Mouse (Mus musculus) heart, postnatal 25 days (tissue): ENCODE measurements around the gene Rhbdd3. TPM values are rescaled to one million over a fixed set of nuclear protein-coding genes. Genes with fewer than 3 reads are reported as not detected.

Experiments
- DNase-seq: peaks from one replicate; pipeline ENCODE4 v3.0.0; 2022; ENCODE audit warnings: low spot score
- intact Hi-C: fragments of 180-260 bp; cut with DNase I; formaldehyde crosslinking; loops from one replicate; pipeline ENCODE4 v1.15.1; 2025
- total RNA-seq, 2 experiments: library from RNA; stranded (reverse); gene quantifications; 2 replicates each; pipeline ENCODE4 v1.2.3; 2021

Gene Rhbdd3
- total RNA-seq, 2 experiments from 2014 or later, result 21.4 to 21.6 TPM

- DNase-seq, result no peak
- intact Hi-C loops, result no loop called here
Observed at GRCm38 (mm10) chr11:5109441-5109840, 10.7 kb downstream of the Rhbdd3 start.

DNA sequence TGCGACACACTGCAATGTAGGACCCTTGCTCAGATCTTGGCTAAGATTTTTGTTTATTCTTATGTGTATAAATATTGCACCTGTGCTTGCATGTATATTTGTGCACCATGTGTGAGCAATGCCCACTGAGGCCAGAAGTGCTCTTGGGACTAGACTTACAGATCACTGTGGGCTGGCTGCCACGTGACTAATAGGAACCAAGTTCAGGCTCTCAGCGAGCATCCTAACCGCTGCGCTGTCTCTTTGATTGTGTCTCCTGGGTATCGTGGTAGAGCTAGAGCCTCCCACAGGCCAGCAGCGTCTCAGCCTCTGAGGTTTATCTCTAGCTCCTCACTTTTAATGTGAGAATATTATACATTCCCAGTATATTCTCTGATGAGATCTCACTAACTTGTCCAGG lies 14.9 kb downstream of the Rhbdd3 start:
- DNase-seq, result no peak
- intact Hi-C loops, result no loop called here

DNA sequence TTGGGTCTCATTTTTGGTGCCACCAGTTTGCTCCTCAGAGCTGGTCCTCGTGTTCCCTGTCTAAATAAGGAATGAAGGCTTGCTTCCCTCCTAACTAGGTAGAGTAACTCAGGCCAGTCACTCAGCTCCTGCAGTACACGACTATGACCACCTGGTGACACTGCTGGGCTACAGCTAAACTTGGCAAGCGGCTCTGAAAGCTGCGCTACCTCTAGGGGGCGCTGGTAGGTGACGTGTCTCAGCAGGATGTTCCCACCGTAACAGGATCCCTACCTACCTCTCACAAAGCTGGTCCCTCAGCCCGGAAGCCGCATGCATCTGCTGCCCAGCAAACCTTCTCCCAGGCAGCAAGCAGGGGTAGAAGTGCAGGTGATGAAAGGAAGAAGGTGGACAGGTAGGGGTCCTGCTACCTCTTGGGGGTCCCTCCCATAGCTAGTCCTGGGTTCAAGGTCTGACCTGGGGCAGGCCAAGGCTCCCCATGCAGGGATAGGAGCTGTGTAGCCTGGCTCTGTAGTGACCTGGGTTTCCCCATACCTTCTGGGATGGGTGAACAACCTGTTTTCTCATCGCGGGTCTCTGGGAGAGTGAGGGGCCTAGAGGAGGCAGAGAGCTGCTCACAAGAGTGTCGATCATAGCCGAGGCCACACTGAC lies 16.3 kb downstream of the Rhbdd3 start:
- intact Hi-C loops, result loop anchor here (5.0 kb wide), 1 partner anchor 357 kb away; no protein-coding TSS in a partner anchor

GRCm38 (mm10) chr11:5125713-5126112 lies 27.0 kb downstream of the Rhbdd3 start:
- intact Hi-C loops, result no loop called here
- DNase-seq, result no peak

More for the DNA sequence above, 16.3 kb downstream of the Rhbdd3 start:
- DNase-seq, result peak; percentile 60

DNA sequence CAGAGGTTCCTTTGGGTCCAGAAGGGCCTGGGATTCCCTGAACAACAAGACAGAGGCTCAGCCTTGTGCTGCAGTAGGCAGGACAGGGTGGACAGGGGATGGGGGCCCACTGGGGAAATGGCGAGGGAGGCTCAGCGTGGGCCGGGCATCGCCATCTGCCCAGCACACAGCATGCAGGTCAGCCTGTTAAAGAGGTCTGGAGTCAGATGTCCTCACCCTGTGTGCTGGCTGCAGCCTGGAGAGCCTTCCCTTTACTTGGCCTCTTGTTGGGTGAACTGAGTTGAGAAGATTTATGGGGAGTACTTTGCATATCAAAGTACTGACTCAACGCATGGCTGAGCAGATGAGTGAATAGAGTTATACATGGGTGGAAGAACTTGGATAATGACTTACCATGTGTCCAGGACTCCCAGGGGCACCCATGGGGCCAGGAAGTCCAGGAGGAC lies 30.3 kb downstream of the Rhbdd3 start:
- no peak for DNase-seq
- intact Hi-C loops, result no loop called here

DNA sequence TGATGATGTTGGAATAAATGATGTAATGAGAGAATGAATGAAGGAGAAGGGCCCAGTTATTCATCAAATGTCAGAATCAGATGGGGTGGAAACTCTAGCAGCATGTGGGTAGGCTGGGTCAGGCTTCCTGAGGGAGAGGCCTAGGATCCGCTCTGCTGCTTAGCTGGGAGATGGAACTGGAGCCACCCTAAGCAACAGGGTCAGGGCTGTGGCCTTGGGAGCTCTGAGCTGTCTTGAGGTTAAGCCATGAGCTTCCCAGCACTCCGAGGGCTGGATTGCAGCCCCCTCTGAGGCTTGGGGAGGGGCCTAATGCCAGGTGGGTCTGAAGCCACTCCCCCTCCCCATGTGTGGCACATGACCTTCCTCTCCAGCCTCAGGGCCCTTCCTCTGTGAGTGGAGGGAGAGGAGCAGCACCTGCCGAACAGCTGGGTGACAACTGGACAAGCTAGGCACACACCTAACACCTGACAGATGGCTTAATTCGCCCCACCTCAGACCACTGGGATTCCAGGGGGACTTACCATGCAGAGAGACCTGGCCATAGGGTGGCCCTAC lies 31.5 kb downstream of the Rhbdd3 start:
- intact Hi-C loops, result no loop called here

DNA sequence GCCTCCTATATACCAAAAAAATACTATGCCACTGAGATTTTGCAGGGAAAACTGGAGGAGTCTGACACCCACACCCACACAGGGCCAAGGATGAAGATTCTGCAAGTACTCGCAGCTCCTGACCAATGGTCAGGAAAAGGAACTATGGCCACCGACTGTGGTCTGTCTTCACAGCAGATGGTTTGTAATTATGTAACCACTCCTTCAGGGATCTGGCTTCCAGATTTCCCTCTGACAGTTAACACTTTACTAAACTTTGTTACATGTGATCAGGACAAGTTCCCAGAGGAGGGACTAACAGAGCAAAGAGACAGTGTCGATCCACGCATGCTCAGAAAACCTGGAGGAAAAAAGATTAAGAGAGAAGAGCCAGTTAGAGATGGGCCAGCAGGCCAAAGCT lies 34.0 kb downstream of the Rhbdd3 start:
- intact Hi-C loops, result no loop called here
- no peak for DNase-seq

More for the DNA sequence above, 31.5 kb downstream of the Rhbdd3 start:
- no peak for DNase-seq

DNA sequence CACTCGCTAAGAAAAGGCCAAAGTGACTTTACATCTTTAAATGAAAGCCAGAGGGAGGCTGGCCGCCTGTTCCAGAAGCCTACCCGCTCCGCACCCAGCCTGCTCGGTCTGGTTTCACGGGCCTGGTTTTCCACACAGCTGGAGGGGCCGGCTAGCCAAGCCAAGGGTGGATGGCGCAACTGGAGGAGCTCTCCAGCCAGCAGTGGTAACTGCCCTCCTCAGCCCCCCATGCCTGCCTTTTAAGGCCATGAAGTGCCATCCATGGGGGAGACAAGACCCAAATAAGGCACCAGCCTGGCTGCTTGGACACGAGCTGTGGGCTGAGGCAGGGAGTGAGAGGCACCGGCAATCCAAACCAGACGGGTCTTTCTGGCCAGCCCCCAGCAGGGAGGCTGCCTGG lies 37.2 kb downstream of the Rhbdd3 start:
- intact Hi-C loops, result no loop called here
- DNase-seq, result peak; percentile 28

DNA sequence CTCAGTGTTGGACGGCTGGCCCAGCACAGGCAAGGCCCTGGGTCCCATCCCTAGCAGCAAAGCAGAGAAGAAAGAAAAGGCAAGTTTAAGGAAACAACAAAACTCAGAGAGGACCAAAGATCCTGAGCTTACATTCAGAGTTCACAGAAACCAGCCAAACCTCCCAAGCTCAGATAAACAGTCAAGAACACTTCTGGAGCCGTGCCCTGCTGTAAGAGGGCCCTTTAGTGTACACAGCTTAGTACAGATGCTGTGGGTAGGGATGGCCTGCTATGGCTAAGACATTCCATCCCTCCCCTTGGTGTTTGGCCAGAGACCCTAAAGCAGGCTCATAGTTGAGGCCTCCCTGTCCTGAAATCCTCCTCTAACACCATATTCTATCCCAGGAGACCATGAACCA lies 39.9 kb downstream of the Rhbdd3 start:
- no peak for DNase-seq
- intact Hi-C loops, result no loop called here

DNA sequence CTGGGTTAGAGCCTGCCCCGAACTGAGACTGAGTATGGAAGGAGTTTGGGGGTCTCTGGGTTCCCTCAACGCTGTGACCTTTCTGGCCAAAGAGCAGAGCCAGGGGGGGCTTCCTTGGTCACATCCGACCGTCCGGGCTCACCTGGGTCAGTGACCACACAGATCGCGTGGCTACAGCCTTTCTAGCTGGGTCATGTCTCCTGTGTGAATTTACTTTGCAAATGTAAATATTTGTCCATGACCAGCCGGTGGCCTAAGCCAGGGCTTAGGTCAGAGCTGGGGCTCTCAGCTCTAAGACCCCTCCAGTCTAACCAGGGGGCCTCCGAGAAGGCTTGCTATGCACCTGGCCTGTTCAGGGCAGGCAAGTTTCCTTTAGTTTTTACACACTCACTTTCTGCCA lies 40.6 kb downstream of the Rhbdd3 start:
- no peak for DNase-seq
- intact Hi-C loops, result no loop called here

DNA sequence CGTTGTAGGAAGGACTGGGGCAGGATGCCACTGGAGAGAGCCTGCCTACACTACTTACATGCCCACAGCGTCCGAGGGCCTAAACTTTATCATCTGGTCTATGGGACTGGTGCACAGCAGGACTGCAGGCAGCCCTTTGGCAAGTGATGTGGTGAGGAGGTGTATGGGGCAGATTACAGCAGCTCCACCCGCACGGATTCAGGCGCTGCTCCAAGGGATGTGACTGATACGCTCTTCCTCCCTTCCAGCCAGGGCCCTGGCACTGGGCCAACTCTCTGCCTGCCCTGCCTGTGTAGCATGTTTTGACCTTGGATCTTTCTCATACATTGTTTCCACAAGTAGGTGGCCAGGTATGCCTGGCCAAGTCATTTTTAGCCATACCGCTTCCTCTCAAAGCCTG lies 41.9 kb downstream of the Rhbdd3 start:
- intact Hi-C loops, result no loop called here
- DNase-seq, result peak; percentile 53

GRCm38 (mm10) chr11:5141252-5141651 lies 42.5 kb downstream of the Rhbdd3 start:
- no peak for DNase-seq
- intact Hi-C loops, result no loop called here

DNA sequence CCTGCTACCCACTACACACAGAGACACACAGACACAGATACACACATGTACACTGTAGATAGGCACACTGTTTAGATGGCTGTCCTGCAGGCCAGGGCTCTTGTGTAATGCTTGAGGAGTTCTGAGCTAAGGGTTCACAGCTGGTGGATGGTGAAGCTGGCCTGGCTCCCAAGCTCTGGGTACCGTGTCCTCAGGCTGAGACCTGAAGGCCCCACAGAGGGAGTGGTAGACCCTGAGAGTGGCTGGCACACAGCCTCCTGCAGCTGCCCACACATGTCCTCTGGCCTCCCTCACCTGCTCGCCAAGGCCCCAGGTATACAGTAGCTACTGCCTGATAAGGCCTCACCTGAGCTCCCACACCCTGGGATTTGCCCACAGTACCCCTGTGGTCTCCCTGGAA lies 43.2 kb downstream of the Rhbdd3 start:
- DNase-seq, result no peak
- intact Hi-C loops, result no loop called here

DNA sequence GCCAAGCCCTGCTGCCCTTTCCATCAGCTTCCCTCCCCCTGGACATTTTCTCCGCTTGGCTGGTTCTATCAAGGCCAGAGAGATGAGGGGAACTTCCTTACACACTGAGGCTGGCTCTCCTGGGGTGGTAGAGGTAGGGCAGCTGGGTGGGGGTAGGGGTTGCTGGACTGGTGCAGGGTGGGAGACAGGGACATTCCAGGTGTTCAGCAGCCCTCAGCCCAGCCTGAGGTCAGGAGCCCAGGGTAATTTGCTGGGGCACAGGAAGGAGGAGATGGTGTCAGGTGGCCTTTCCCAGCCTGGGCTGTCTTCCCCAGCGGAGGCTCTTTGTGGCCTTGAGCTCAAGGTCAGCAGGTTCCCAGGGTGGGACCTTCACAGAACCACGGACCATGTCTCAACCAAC lies 46.9 kb downstream of the Rhbdd3 start:
- DNase-seq, result no peak
- intact Hi-C loops, result no loop called here

GRCm38 (mm10) chr11:5149249-5149648 lies 50.5 kb downstream of the Rhbdd3 start:
- DNase-seq, result no peak
- intact Hi-C loops, result no loop called here

GRCm38 (mm10) chr11:5149955-5150354 lies 51.2 kb downstream of the Rhbdd3 start:
- no peak for DNase-seq

GRCm38 (mm10) chr11:5150416-5151246 lies 51.9 kb downstream of the Rhbdd3 start:
- no peak for DNase-seq
- intact Hi-C loops, result no loop called here

More at GRCm38 (mm10) chr11:5149955-5150354, 51.2 kb downstream of the Rhbdd3 start:
- intact Hi-C loops, result no loop called here

- DNase-seq, result no peak
- intact Hi-C loops, result no loop called here
Observed at GRCm38 (mm10) chr11:5151247-5151630, 52.5 kb downstream of the Rhbdd3 start.

- intact Hi-C loops, result no loop called here
- no peak for DNase-seq
Observed at GRCm38 (mm10) chr11:5151680-5152337, 53.1 kb downstream of the Rhbdd3 start, which contains the start of gene Emid1. Gene Emid1 (minus strand): TSS chr11:5152257.
